ENCODE assay signal across 25 mouse cellular contexts in genomic region chr6:128129382-128129781, GRCm38 (mm10). TPM values are rescaled to one million over a fixed set of nuclear protein-coding genes. Genes with fewer than 3 reads are reported as not detected.
A peak's percentile ranks its signal among the peaks of the same experiment; 100 is the strongest.
DNase-seq lines count a peak whose midpoint lies in the region; ATAC-seq lines count a peak whose summit lies in the region.
"Had no signal": no experiment of that assay in that cellular context is flagged by ENCODE, and none has a peak within 500 bp of the region (broad histone marks: within the 10 kb centered on the region; RNA-seq: fewer than 3 reads in every experiment).

No protein-coding gene starts in this region.

- H3K27ac ChIP-seq in heart, embryonic 10.5 days, result peak overlapping the region; percentile 24; the same call in 1 of the 2 replicates
- peak overlapping the region; percentile 47; the same call in 1 of the 2 replicates for H3K27ac ChIP-seq in neural tube, embryonic 13.5 days (replicated peaks)
- H3K27ac ChIP-seq in neural tube, embryonic 15.5 days (replicated peaks), result no peak overlapping the region
- H3K27ac ChIP-seq in midbrain, embryonic 11.5 days (ENCODE audit: low read depth, low read length), result peak overlapping the region; percentile 67
- H3K27ac ChIP-seq in midbrain, embryonic 16.5 days (ENCODE audit: low read length), result no peak overlapping the region
- H3K27ac ChIP-seq: forebrain, embryonic 13.5 days; liver, embryonic 14.5 days; macrophage had no signal

- peaks cover 72% of the 10 kb centered on the region for H3K4me1 ChIP-seq in heart, embryonic 10.5 days
- peaks cover 39% of the 10 kb centered on the region for H3K4me1 ChIP-seq in neural tube, embryonic 13.5 days (replicated peaks)
- peaks cover 17% of the 10 kb centered on the region; the same call in 1 of the 2 replicates for H3K4me1 ChIP-seq in neural tube, embryonic 15.5 days
- peaks cover 4% of the 10 kb centered on the region for H3K4me1 ChIP-seq in midbrain, embryonic 11.5 days (ENCODE audit: control insufficient read depth, insufficient read depth, low read length)
- H3K4me1 ChIP-seq in midbrain, embryonic 16.5 days (ENCODE audit: control insufficient read depth, insufficient read depth, low read length), result peaks cover 4% of the 10 kb centered on the region

- H3K9me3 ChIP-seq in heart, embryonic 10.5 days, result no peaks in the 10 kb centered on the region
- H3K9me3 ChIP-seq in neural tube, embryonic 13.5 days, result no peaks in the 10 kb centered on the region
- no peaks in the 10 kb centered on the region for H3K9me3 ChIP-seq in neural tube, embryonic 15.5 days (replicated peaks)
- no peaks in the 10 kb centered on the region for H3K9me3 ChIP-seq in midbrain, embryonic 11.5 days (ENCODE audit: control insufficient read depth, low read length)
- no peaks in the 10 kb centered on the region for H3K9me3 ChIP-seq in midbrain, embryonic 16.5 days (replicated peaks; ENCODE audit: control insufficient read depth, low read length, poor library complexity, severe bottlenecking)
- H3K9me3 ChIP-seq: embryonic facial prominence, embryonic 15.5 days; forebrain, embryonic 13.5 days; heart, embryonic 12.5 days had no signal

- H3K27me3 ChIP-seq in heart, embryonic 10.5 days (ENCODE audit: insufficient read depth, poor library complexity, severe bottlenecking), result no peaks in the 10 kb centered on the region
- no peaks in the 10 kb centered on the region for H3K27me3 ChIP-seq in neural tube, embryonic 13.5 days
- no peaks in the 10 kb centered on the region for H3K27me3 ChIP-seq in neural tube, embryonic 15.5 days (replicated peaks)
- no peaks in the 10 kb centered on the region for H3K27me3 ChIP-seq in midbrain, embryonic 11.5 days (ENCODE audit: control insufficient read depth, insufficient read depth, low read length)
- no peaks in the 10 kb centered on the region for H3K27me3 ChIP-seq in midbrain, embryonic 16.5 days (ENCODE audit: control insufficient read depth, insufficient read depth, low read depth, low read length)
- H3K27me3 ChIP-seq: embryonic facial prominence, embryonic 15.5 days; forebrain, embryonic 13.5 days; heart, embryonic 12.5 days; Patski had no signal

- 44% methylated on average over 5 of the region's 5 CpGs for WGBS in heart, embryonic 10.5 days
- WGBS in neural tube, embryonic 13.5 days, result 47% methylated on average over 5 of the region's 5 CpGs
- WGBS in neural tube, embryonic 15.5 days, result 55% methylated on average over 5 of the region's 5 CpGs
- 32% methylated on average over 5 of the region's 5 CpGs for WGBS in midbrain, embryonic 11.5 days
- WGBS in midbrain, embryonic 16.5 days, result 26% methylated on average over 5 of the region's 5 CpGs

- no peak overlapping the region for H3K4me3 ChIP-seq in heart, embryonic 10.5 days
- H3K4me3 ChIP-seq in neural tube, embryonic 13.5 days, result no peak overlapping the region
- no peak overlapping the region for H3K4me3 ChIP-seq in neural tube, embryonic 15.5 days (replicated peaks)
- no peak overlapping the region for H3K4me3 ChIP-seq in midbrain, embryonic 11.5 days (ENCODE audit: low read depth, low read length)
- H3K4me3 ChIP-seq in midbrain, embryonic 16.5 days (ENCODE audit: low read depth, low read length), result no peak overlapping the region
- H3K4me3 ChIP-seq: embryonic facial prominence, embryonic 15.5 days; forebrain, embryonic 13.5 days; heart, embryonic 12.5 days; myocyte had no signal

- H3K4me2 ChIP-seq in neural tube, embryonic 13.5 days, result no peak overlapping the region
- H3K4me2 ChIP-seq in neural tube, embryonic 15.5 days, result no peak overlapping the region
- no peak overlapping the region for H3K4me2 ChIP-seq in midbrain, embryonic 11.5 days
- no peak overlapping the region for H3K4me2 ChIP-seq in midbrain, embryonic 16.5 days (ENCODE audit: low read length)
- H3K4me2 ChIP-seq: embryonic facial prominence, embryonic 15.5 days; forebrain, embryonic 13.5 days; heart, embryonic 12.5 days had no signal

- H3K36me3 ChIP-seq in heart, embryonic 10.5 days, result peaks cover 17% of the 10 kb centered on the region; the same call in 1 of the 2 replicates
- no peaks in the 10 kb centered on the region for H3K36me3 ChIP-seq in neural tube, embryonic 13.5 days
- no peaks in the 10 kb centered on the region for H3K36me3 ChIP-seq in neural tube, embryonic 15.5 days
- H3K36me3 ChIP-seq in midbrain, embryonic 11.5 days (ENCODE audit: control insufficient read depth, insufficient read depth, low read length), result no peaks in the 10 kb centered on the region
- no peaks in the 10 kb centered on the region for H3K36me3 ChIP-seq in midbrain, embryonic 16.5 days (ENCODE audit: control insufficient read depth, insufficient read depth, low read length)
- H3K36me3 ChIP-seq: embryonic facial prominence, embryonic 15.5 days; G1E had no signal

- peak overlapping the region; percentile 13; the same call in 1 of the 2 replicates for H3K9ac ChIP-seq in neural tube, embryonic 13.5 days
- no peak overlapping the region for H3K9ac ChIP-seq in neural tube, embryonic 15.5 days (replicated peaks)
- H3K9ac ChIP-seq in midbrain, embryonic 11.5 days (ENCODE audit: low read length), result no peak overlapping the region
- no peak overlapping the region for H3K9ac ChIP-seq in midbrain, embryonic 16.5 days (ENCODE audit: low read depth, low read length)
- H3K9ac ChIP-seq: embryonic facial prominence, embryonic 15.5 days; forebrain, embryonic 13.5 days; heart, embryonic 12.5 days; liver, embryonic 14.5 days had no signal

- DNase-seq in heart, embryonic 10.5 days (ENCODE audit: low spot score), result no peak
- DNase-seq in heart, adult 11 months, result no peak
- no peak for DNase-seq in midbrain, embryonic 11.5 days (ENCODE audit: low spot score, missing footprints)
- no peak for DNase-seq in adrenal gland, adult (ENCODE audit: inconsistent age in 2 of 2, low spot score in 1 of 2)
- no peak for DNase-seq in spleen, postnatal 14 days (ENCODE audit: low spot score in 2 of 2)
- DNase-seq: adrenal gland, postnatal 25 days; cerebellum, adult 11-12 months; cerebellum, adult 9-11 months; gastrocnemius, postnatal 14 days; heart, adult 18-20 months; heart, postnatal 4 days; liver; lung, adult 2 months had no signal

- no peak for ATAC-seq in neural tube, embryonic 13.5 days (ENCODE audit: low read depth)
- no peak for ATAC-seq in neural tube, embryonic 15.5 days (ENCODE audit: low FRiP score)
- ATAC-seq in midbrain, embryonic 11.5 days (ENCODE audit: low FRiP score), result peak; percentile 53; the same call in 1 of the 2 replicates
- ATAC-seq in midbrain, embryonic 16.5 days, result 0 out of 2 replicates have a peak, but pooled peaks have one; percentile 3
- ATAC-seq: forebrain, embryonic 13.5 days; inflammation-experienced regulatory T-cells, adult 6 months; Patski had no signal

RNA-seq across cellular contexts. Expression of gene Tspan9, which starts 14.0 kb away (rescaled TPM):
- polyA plus RNA-seq in heart, embryonic 10.5 days (2016; fragmentation: Nextera tagmentation; extraction: Ambion mirVana), result 111 and 177 TPM in 2 replicates
- polyA plus RNA-seq in neural tube, embryonic 13.5 days (2015; fragmentation: Nextera tagmentation; extraction: Ambion mirVana), result 38.5 and 43.5 TPM in 2 replicates
- polyA plus RNA-seq in neural tube, embryonic 15.5 days (2015; fragmentation: Nextera tagmentation; extraction: Ambion mirVana), result 48.3 and 63.2 TPM in 2 replicates
- polyA plus RNA-seq in midbrain, embryonic 11.5 days (2014; fragmentation: Nextera tagmentation; extraction: Ambion mirVana), result 32.7 and 44.1 TPM in 2 replicates
- 43.2 and 46.3 TPM in 2 replicates for polyA plus RNA-seq in midbrain, embryonic 16.5 days (2015; fragmentation: Nextera tagmentation; extraction: Ambion mirVana)
- polyA plus RNA-seq: G1E had no signal

Comparison
In these comparisons a context has a peak if more than half of its experiments do, and no peak if none do; other contexts are left out.
1. H3K27ac ChIP-seq: peak in heart, embryonic 10.5 days (single experiment), neural tube, embryonic 13.5 days (single experiment) and midbrain, embryonic 11.5 days (single experiment); none in neural tube, embryonic 15.5 days (single experiment) and midbrain, embryonic 16.5 days (single experiment).
2. ATAC-seq: peak in midbrain, embryonic 11.5 days (single experiment) and midbrain, embryonic 16.5 days (single experiment); none in neural tube, embryonic 13.5 days (single experiment) and neural tube, embryonic 15.5 days (single experiment).